Mouse (Mus musculus) embryonic facial prominence, embryonic 14.5 days (tissue): ENCODE results near the gene Ddx31. TPM values are rescaled to one million over a fixed set of nuclear protein-coding genes. Genes with fewer than 3 reads are reported as not detected.

Source experiments
- ATAC-seq: fragments of 200-750 bp; cut with Nextera tagmentation; 2 replicates; pipeline ENCODE4 v1.8.0; 2017; ENCODE audit warnings: low read depth, moderate number of reproducible peaks, moderate TSS enrichment
- DNase-seq: peaks from one replicate; pipeline ENCODE4 v3.0.0-alpha.2; 2015; ENCODE audit warnings: low spot score
- H3K27ac ChIP-seq: fragments of 300-500 bp; sonication (generic); replicated peaks from 2 replicates; pipeline ENCODE4 v1.5.1; 2014; ENCODE audit warnings: low read depth, mild to moderate bottlenecking, low read length, moderate library complexity
- H3K27me3 ChIP-seq: fragments of 300-500 bp; sonication (generic); replicated peaks from 2 replicates; pipeline ENCODE4 v1.6.1; 2014; ENCODE audit warnings: low read length; ENCODE audit not compliant: control insufficient read depth, insufficient read depth
- H3K36me3 ChIP-seq: fragments of 300-500 bp; sonication (generic); 2 replicates; pipeline ENCODE4 v1.6.1; 2014; ENCODE audit warnings: low read length, mixed read lengths; ENCODE audit not compliant: control insufficient read depth, insufficient read depth
- H3K4me1 ChIP-seq: fragments of 300-500 bp; sonication (generic); 2 replicates; pipeline ENCODE4 v1.6.1; 2014; ENCODE audit warnings: antibody characterized with exemption, low read length; ENCODE audit not compliant: control insufficient read depth, insufficient read depth
- H3K4me2 ChIP-seq: fragments of 300-500 bp; sonication (generic); 2 replicates; pipeline ENCODE4 v1.6.1; 2014; ENCODE audit warnings: low read depth, mild to moderate bottlenecking, low read length, moderate library complexity, mixed read lengths
- H3K4me3 ChIP-seq: fragments of 300-500 bp; sonication (generic); 2 replicates; pipeline ENCODE4 v1.5.1; 2014; ENCODE audit warnings: low read depth, mild to moderate bottlenecking, low read length
- H3K9ac ChIP-seq: fragments of 300-500 bp; sonication (generic); 2 replicates; pipeline ENCODE4 v1.6.1; 2014; ENCODE audit warnings: low read depth, mild to moderate bottlenecking, low read length, moderate library complexity, mixed read lengths
- H3K9me3 ChIP-seq: fragments of 300-500 bp; sonication (generic); 2 replicates; pipeline ENCODE4 v1.6.1; 2016; ENCODE audit warnings: low read length; ENCODE audit not compliant: control insufficient read depth
- WGBS: fragments of 180-500 bp; shearing (Covaris S2); extraction: QIAGEN DNeasy Blood & Tissue Kit; methylation state at CpG from one replicate; pipeline ENCODE4 v1.1.7; 2014; 5-methylcytosine and 5-hydroxymethylcytosine counted together
- polyA plus RNA-seq: library from polyadenylated mRNA; unstranded; fragments of >200 nt; fragmentation: Nextera tagmentation; extraction: Ambion mirVana; gene quantifications from 2 replicates; pipeline ENCODE4 v1.2.1, GENCODE M21; 2014

Ddx31 gene
- polyA plus RNA-seq, 1 experiment from 2014 or later, result 13.3 TPM

DNA sequence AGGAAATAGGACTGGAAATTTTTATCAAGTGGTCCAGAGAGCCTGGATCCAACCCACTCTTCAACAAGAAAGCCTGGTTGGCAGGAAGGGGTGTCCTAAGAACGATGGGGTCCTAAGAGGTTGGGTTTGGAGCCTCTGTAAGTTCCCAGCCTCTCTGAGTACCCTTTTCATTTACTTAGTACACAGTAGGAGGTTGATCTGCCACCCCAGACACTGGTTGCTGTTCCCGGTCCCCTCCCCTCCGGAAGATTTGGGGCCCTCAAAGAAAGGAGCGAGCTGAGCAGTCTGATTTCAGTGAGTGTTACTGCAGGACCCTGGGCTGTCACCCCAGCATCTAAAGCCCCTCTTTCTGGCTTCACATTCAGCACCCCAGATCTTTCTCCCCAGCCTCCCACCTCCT, 78.8 kb downstream of the Ddx31 start:
- 0% methylated on average over 4 of the region's 4 CpGs for WGBS
- no peaks in the 10 kb centered on the region for H3K4me1 ChIP-seq
- H3K4me2 ChIP-seq, result no peak overlapping the region
- H3K27ac ChIP-seq, result no peak overlapping the region
- ATAC-seq (no peak), DNase-seq (no peak)
- peaks cover 97% of the 10 kb centered on the region for H3K27me3 ChIP-seq
- no peak overlapping the region for H3K4me3 ChIP-seq
- H3K9me3 ChIP-seq, result no peaks in the 10 kb centered on the region
- no peaks in the 10 kb centered on the region for H3K36me3 ChIP-seq
- no peak overlapping the region for H3K9ac ChIP-seq

DNA sequence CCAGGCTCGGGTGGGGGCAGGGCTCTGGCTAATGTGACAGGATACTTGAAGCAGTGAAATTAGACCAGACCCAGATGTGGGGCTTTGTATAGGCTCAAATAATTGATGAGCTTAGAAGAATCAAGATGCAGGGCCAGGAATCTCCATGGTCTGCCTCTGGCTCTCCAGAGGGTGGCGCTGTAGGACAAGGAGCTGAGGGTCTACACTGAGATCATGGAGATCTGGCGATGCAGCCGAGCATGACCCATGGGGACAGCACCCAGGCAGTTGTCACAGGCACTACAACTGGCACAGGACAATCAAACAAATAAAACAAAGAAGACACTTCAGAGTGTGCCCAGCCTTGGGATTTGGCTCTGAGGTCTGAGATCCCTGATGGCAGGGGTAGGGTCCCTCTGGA, 83.7 kb downstream of the Ddx31 start:
- no peaks in the 10 kb centered on the region for H3K9me3 ChIP-seq
- H3K27me3 ChIP-seq, result peaks cover 48% of the 10 kb centered on the region
- WGBS, result 1% methylated on average over 4 of the region's 4 CpGs
- H3K9ac ChIP-seq, result no peak overlapping the region
- H3K4me2 ChIP-seq, result no peak overlapping the region
- H3K4me1 ChIP-seq, result no peaks in the 10 kb centered on the region
- no peak for ATAC-seq
- H3K27ac ChIP-seq, result no peak overlapping the region
- DNase-seq, result peak; percentile 50
- H3K36me3 ChIP-seq, result no peaks in the 10 kb centered on the region
- H3K4me3 ChIP-seq, result no peak overlapping the region

DNA sequence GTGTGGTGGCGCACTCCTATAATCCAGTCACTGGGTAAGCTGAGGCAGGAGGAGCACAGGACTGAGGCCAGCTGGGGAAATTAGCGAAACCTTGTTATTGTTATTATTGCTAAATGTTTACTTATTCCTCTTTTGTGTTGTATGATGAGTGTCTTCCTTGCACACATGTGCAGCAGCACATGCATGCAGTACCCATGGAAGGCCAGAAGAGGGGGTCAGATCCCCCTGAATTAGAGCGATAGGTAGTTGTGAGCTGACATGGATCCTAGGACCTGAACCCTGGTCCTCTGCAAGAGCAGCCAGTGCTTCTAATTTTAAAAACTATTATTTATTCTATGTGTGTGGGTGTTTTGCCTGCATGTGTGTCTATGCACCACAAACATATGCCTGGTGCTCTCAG, 90.4 kb downstream of the Ddx31 start:
- Histone ChIP-seq H3K4me1 (no peaks in the 10 kb centered on the region), H3K9me3 (no peaks in the 10 kb centered on the region), H3K27ac (no peak overlapping the region), H3K9ac (no peak overlapping the region), H3K4me2 (no peak overlapping the region), H3K27me3 (no peaks in the 10 kb centered on the region), H3K4me3 (no peak overlapping the region), H3K36me3 (no peaks in the 10 kb centered on the region)
- DNase-seq (no peak), ATAC-seq (no peak)
- WGBS, result 93% methylated on average over 3 of the region's 3 CpGs

DNA sequence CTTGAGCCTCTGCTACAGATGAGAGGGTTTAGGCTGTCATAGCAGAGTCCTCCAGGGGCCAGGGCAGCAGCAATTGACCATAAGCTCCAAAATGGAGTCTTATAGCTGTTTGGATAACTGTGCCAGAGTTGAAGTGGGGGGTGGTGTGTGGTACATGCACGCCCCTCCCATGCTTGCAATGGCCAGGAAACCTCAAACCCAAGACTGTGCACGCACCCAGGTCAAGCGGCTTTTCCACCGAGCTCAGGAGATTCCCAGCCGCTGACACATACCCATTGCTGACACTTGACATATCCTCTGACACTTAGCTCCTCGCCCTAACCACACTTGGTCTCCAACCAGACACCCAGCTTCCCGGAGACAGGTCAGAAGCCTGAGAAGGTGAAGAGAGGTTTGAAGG, 98.8 kb downstream of the Ddx31 start:
- no peak overlapping the region for H3K4me2 ChIP-seq
- H3K36me3 ChIP-seq, result no peaks in the 10 kb centered on the region
- no peaks in the 10 kb centered on the region for H3K27me3 ChIP-seq
- no peak overlapping the region for H3K4me3 ChIP-seq
- ATAC-seq, result no peak
- H3K9ac ChIP-seq, result no peak overlapping the region
- WGBS, result 82% methylated on average over 7 of the region's 7 CpGs
- DNase-seq, result no peak
- H3K4me1 ChIP-seq, result no peaks in the 10 kb centered on the region
- H3K9me3 ChIP-seq, result no peaks in the 10 kb centered on the region
- H3K27ac ChIP-seq, result no peak overlapping the region

DNA sequence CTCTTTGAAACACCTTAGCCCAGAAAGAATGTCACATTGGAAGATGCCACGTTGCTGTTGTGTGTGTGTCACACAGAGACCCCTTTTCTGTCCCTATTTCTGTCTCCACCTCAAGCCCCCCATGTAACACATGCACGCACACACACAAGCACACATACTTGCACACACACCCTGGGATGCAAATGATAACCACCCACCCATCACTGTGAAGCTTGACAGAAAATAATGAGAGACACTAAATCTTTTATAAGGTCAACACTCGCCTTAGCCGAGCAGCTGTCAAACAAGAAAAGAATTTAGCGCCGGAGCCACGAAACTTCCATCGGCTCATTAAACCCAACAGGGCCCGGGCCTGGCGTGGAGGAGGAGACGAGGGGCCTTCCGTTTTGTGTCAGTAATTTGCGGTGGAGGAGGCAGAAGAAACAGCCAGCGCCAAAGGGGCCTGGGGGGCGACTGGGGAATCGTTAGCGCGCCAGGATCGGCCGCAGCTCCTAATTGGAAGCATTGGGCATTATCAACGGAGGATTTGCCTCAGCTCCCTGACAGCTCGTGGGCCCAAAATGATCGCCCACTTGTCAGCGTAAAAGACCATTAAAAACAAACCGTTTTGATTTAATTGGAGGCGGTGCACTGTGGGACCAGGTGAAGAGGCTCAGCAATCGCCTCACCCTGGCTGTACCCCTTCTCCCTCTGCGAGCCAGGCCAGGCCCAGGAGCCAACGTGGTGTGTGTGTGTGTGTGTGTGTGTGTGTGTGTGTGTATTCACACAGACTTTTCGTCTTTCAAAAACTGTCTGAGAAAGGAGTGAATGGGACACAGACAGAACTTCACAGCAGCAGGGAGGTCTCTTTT, 103.7 kb downstream of the Ddx31 start:
- no peaks in the 10 kb centered on the region for H3K36me3 ChIP-seq
- WGBS, result 48% methylated on average over 30 of the region's 30 CpGs
- no peak overlapping the region for H3K4me3 ChIP-seq
- H3K9me3 ChIP-seq, result no peaks in the 10 kb centered on the region
- ATAC-seq (no peak), DNase-seq (peak; percentile 34)
- H3K27me3 ChIP-seq, result 0 out of 2 replicates have a peak, but pooled peaks cover 5% of the 10 kb centered on the region
- no peak overlapping the region for H3K4me2 ChIP-seq
- H3K27ac ChIP-seq, result no peak overlapping the region
- no peak overlapping the region for H3K9ac ChIP-seq
- H3K4me1 ChIP-seq, result no peaks in the 10 kb centered on the region

DNA sequence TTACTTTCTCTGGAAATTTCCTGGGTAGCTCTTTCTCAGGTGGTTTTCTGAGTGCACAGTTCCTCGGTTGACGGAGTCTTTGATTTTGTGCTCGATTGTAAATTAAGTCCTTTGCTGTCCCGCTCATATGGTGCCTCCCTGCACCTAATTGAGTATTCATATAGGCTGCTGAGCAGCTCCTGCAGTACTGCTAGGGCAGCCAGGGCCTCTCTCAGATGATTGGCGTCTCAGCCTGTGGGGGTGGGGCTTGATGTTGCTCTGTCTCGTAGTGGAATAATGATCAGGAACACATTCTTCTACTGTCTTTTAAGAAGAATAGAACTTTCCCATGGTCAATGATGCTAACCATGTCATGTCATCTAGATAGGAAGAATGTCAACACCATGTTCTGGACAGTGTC, 105.2 kb downstream of the Ddx31 start:
- WGBS, result 60% methylated on average over 6 of the region's 6 CpGs
- no peak overlapping the region for H3K4me2 ChIP-seq
- 0 out of 2 replicates have a peak, but pooled peaks cover 5% of the 10 kb centered on the region for H3K27me3 ChIP-seq
- H3K9ac ChIP-seq, result no peak overlapping the region
- H3K4me1 ChIP-seq, result no peaks in the 10 kb centered on the region
- H3K9me3 ChIP-seq, result no peaks in the 10 kb centered on the region
- H3K4me3 ChIP-seq, result no peak overlapping the region
- DNase-seq (no peak), ATAC-seq (no peak)
- no peaks in the 10 kb centered on the region for H3K36me3 ChIP-seq
- no peak overlapping the region for H3K27ac ChIP-seq

DNA sequence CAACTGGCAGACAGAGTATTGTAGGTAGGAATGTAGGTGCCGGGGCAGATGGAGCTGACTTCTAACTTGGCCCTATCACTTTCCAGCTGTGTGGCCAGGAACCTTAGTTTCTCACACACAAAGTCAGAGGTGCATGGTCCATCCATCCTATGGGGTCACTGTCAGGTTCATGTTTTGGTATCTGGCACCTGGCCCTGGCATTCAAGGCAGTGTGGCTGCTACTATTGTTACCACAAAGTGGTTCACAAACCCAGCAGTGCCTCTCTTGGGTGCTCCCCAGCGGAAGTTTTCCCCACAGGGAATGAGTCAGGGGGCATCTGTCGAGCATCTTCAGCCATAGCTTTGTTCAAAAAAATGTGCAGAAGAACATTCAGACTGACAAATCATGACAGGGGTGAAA, 106.1 kb downstream of the Ddx31 start:
- Histone ChIP-seq H3K27ac (no peak overlapping the region), H3K4me2 (no peak overlapping the region), H3K27me3 (0 out of 2 replicates have a peak, but pooled peaks cover 5% of the 10 kb centered on the region), H3K4me1 (no peaks in the 10 kb centered on the region), H3K36me3 (no peaks in the 10 kb centered on the region), H3K4me3 (no peak overlapping the region), H3K9me3 (no peaks in the 10 kb centered on the region), H3K9ac (no peak overlapping the region)
- ATAC-seq, result no peak
- 82% methylated on average over 3 of the region's 3 CpGs for WGBS
- no peak for DNase-seq

DNA sequence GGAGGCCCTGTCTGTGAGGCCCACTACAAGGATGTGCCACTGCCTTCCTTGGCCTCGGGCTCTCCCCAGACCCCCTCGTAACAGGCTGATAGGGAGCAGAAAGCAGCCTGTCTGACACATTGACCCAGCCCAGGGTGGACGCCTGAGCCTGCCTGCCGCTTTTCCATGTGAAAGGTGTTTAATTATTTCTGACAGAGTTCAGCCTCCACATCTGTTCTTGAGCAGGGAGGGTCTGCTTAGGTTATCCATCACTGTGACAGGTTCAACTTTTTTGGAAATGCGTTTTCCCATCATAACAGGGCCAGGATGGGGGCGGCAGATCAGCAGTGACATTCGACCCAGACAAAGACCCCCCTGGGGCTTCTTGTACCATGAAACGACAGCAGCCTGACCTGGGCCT, 112.8 kb downstream of the Ddx31 start:
- Histone ChIP-seq H3K36me3 (no peaks in the 10 kb centered on the region), H3K27me3 (no peaks in the 10 kb centered on the region), H3K9ac (no peak overlapping the region), H3K4me2 (no peak overlapping the region), H3K4me1 (no peaks in the 10 kb centered on the region), H3K27ac (no peak overlapping the region), H3K4me3 (no peak overlapping the region), H3K9me3 (no peaks in the 10 kb centered on the region)
- no peak for DNase-seq
- WGBS, result 22% methylated on average over 8 of the region's 8 CpGs
- ATAC-seq, result no peak

DNA sequence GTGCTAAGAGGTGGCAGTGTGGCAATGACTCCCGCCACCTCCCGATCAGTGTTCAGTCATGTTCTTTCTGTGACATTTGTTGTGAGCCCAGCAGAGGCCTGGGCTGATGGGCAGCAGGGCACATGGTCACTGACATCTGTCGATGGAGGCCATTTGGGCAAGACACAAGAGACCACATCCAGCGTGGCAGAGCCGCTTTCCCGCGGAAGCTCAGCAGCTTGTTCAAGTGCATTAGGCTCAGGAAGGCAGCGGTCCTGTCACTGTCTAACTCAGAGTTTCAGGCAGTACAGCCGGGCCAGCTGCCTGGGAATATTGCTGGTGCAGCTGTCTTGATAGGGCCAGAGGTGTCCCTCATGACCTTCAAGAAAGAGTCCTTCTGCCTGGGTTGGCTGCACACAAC, 114.4 kb downstream of the Ddx31 start:
- 79% methylated on average over 9 of the region's 9 CpGs for WGBS
- Histone ChIP-seq H3K4me3 (no peak overlapping the region), H3K9ac (no peak overlapping the region), H3K4me2 (no peak overlapping the region), H3K36me3 (no peaks in the 10 kb centered on the region), H3K27ac (no peak overlapping the region), H3K27me3 (no peaks in the 10 kb centered on the region), H3K4me1 (no peaks in the 10 kb centered on the region), H3K9me3 (no peaks in the 10 kb centered on the region)
- ATAC-seq (no peak; the same call in 1 of the 2 replicates), DNase-seq (peak; percentile 31)
